Mouse (Mus musculus) liver, adult 2 months (tissue): Measurements from ENCODE around the gene Ak3. TPM values are rescaled to one million over a fixed set of nuclear protein-coding genes. Genes with fewer than 3 reads are reported as not detected.
A peak's percentile ranks its signal among the peaks of the same experiment; 100 is the strongest.

Experiments used
- DNase-seq: peaks from one replicate; pipeline ENCODE4 v3.0.0-alpha.2; 2011; ENCODE audit warnings: low read depth, low spot score; ENCODE audit errors: extremely low read depth
- H3K27ac ChIP-seq: fragments of 200-500 bp; replicated peaks from 2 replicates; pipeline ENCODE4 v1.5.1; 2012; ENCODE audit warnings: low read depth, mild to moderate bottlenecking, control low read depth, inconsistent platforms, low read length; ENCODE audit not compliant: insufficient read depth
- H3K27me3 ChIP-seq: fragments of 200-500 bp; 2 replicates; pipeline ENCODE4 v1.6.1; 2012; ENCODE audit warnings: mild to moderate bottlenecking, moderate library complexity, low read length, inconsistent platforms; ENCODE audit not compliant: control insufficient read depth, insufficient read depth
- H3K36me3 ChIP-seq: fragments of 200-500 bp; 2 replicates; pipeline ENCODE4 v1.6.1; 2012; ENCODE audit warnings: low read length, inconsistent platforms; ENCODE audit not compliant: control insufficient read depth, insufficient read depth
- H3K4me1 ChIP-seq: fragments of 200-500 bp; 2 replicates; pipeline ENCODE4 v1.6.1; 2011; ENCODE audit warnings: low read length; ENCODE audit not compliant: control insufficient read depth, insufficient read depth
- H3K4me3 ChIP-seq: fragments of 200-500 bp; 2 replicates; pipeline ENCODE4 v1.5.1; 2011; ENCODE audit warnings: low read depth, mild to moderate bottlenecking, control low read depth, low read length, moderate library complexity; ENCODE audit not compliant: insufficient read depth
- H3K79me2 ChIP-seq: fragments of 200-500 bp; 2 replicates; pipeline ENCODE4 v1.6.1; 2012; ENCODE audit warnings: inconsistent platforms, mild to moderate bottlenecking, low read length, moderate library complexity; ENCODE audit not compliant: control insufficient read depth, insufficient read depth
- H3K9ac ChIP-seq: fragments of 200-500 bp; 2 replicates; pipeline ENCODE4 v1.6.1; 2012; ENCODE audit warnings: low read depth, mild to moderate bottlenecking, control low read depth, inconsistent platforms, low read length
- CTCF ChIP-seq: fragments of 200-500 bp; IDR thresholded peaks from 2 replicates; pipeline ENCODE4 v1.5.1; 2011; ENCODE audit warnings: low read depth, low read length, control low read depth
- POLR2A ChIP-seq: fragments of 200-500 bp; IDR thresholded peaks from 2 replicates; pipeline ENCODE4 v1.6.1; 2011; ENCODE audit warnings: low read length, control low read depth; ENCODE audit not compliant: insufficient read depth; ENCODE audit errors: extremely low read depth
- WGBS: fragments of 180-500 bp; shearing (Covaris S2); methylation state at CpG from one replicate; pipeline ENCODE4 v1.1.7; 2018; 5-methylcytosine and 5-hydroxymethylcytosine counted together
- polyA plus RNA-seq: library from polyadenylated mRNA; depleted of rRNA; stranded (reverse); fragments of >200 nt; gene quantifications from 2 replicates; pipeline ENCODE4 v1.2.3, GENCODE M21; 2012
- total RNA-seq: library from RNA; depleted of rRNA; stranded (reverse); fragments of >200 nt; gene quantifications from 2 replicates; pipeline ENCODE4 v1.2.3, GENCODE M21; 2014

Ak3 gene
- total and polyA plus RNA-seq, 2 experiments = 183 to 241 TPM

- WGBS = 73% methylated on average over 11 of the region's 11 CpGs
- no peak for DNase-seq
- H3K36me3 ChIP-seq = peaks cover 49% of the 10 kb centered on the region
Observed at GRCm38 (mm10) chr19:29024391-29024947, 23.3 kb downstream of the Ak3 start.

GRCm38 (mm10) chr19:29021754-29022345, 25.9 kb downstream of the Ak3 start:
- Histone ChIP-seq H3K4me1 (0 out of 2 replicates have a peak, but pooled peaks cover 3% of the 10 kb centered on the region), H3K27me3 (no peaks in the 10 kb centered on the region), H3K36me3 (peaks cover 64% of the 10 kb centered on the region), H3K4me3 (no peak overlapping the region), H3K27ac (no peak overlapping the region), H3K9ac (no peak overlapping the region), H3K79me2 (no peaks in the 10 kb centered on the region)
- no peak for TF ChIP-seq CTCF
- no peak for TF ChIP-seq POLR2A
- 51% methylated on average over 7 of the region's 7 CpGs for WGBS
- DNase-seq = peak; percentile 67

More at GRCm38 (mm10) chr19:29024391-29024947, 23.3 kb downstream of the Ak3 start:
- TF ChIP-seq CTCF = no peak
- no peak for TF ChIP-seq POLR2A
- H3K79me2 ChIP-seq = peaks cover 11% of the 10 kb centered on the region; the same call in 1 of the 2 replicates
- H3K4me1 ChIP-seq = peaks cover 10% of the 10 kb centered on the region
- no peak overlapping the region for H3K4me3 ChIP-seq
- H3K9ac ChIP-seq = no peak overlapping the region
- H3K27me3 ChIP-seq = no peaks in the 10 kb centered on the region
- no peak overlapping the region for H3K27ac ChIP-seq

- Histone ChIP-seq H3K9ac (no peak overlapping the region), H3K27ac (no peak overlapping the region), H3K79me2 (no peaks in the 10 kb centered on the region), H3K4me3 (no peak overlapping the region), H3K36me3 (peaks cover 55% of the 10 kb centered on the region), H3K4me1 (0 out of 2 replicates have a peak, but pooled peaks cover 3% of the 10 kb centered on the region), H3K27me3 (no peaks in the 10 kb centered on the region)
- TF ChIP-seq POLR2A = no peak
- TF ChIP-seq CTCF = peak; percentile 67
- no peak for DNase-seq
- WGBS = 96% methylated on average over 3 of the region's 3 CpGs
Observed at GRCm38 (mm10) chr19:29019647-29020046, 28.1 kb downstream of the Ak3 start.

GRCm38 (mm10) chr19:29016786-29017185, 31.0 kb downstream of the Ak3 start:
- Histone ChIP-seq H3K27ac (no peak overlapping the region), H3K9ac (no peak overlapping the region), H3K79me2 (no peaks in the 10 kb centered on the region), H3K4me1 (no peaks in the 10 kb centered on the region), H3K27me3 (no peaks in the 10 kb centered on the region), H3K36me3 (peaks cover 50% of the 10 kb centered on the region), H3K4me3 (no peak overlapping the region)
- 54% methylated on average over 5 of the region's 5 CpGs for WGBS
- DNase-seq = no peak
- TF ChIP-seq POLR2A = no peak
- TF ChIP-seq CTCF = no peak

- Histone ChIP-seq H3K36me3 (peaks cover 51% of the 10 kb centered on the region), H3K27me3 (no peaks in the 10 kb centered on the region), H3K9ac (no peak overlapping the region), H3K4me3 (no peak overlapping the region), H3K4me1 (no peaks in the 10 kb centered on the region), H3K27ac (no peak overlapping the region), H3K79me2 (no peaks in the 10 kb centered on the region)
- TF ChIP-seq CTCF (no peak), POLR2A (no peak)
- no peak for DNase-seq
- 83% methylated on average over 5 of the region's 5 CpGs for WGBS
Observed at GRCm38 (mm10) chr19:29016204-29016765, 31.5 kb downstream of the Ak3 start.
